Mouse (Mus musculus): ENCODE results near the gene Ctnnal1. TPM values are rescaled to one million over a fixed set of nuclear protein-coding genes. Genes with fewer than 3 reads are reported as not detected.
"Not testable (repeated sequence)": the region's sequence is repeated elsewhere in the genome, so short reads cannot be mapped to it uniquely, and the experiment has no call there.

Gene Ctnnal1
- 10 to 100 TPM; 18.0 to 21.3 (median 20.2) TPM for total RNA-seq (2022)

DNA sequence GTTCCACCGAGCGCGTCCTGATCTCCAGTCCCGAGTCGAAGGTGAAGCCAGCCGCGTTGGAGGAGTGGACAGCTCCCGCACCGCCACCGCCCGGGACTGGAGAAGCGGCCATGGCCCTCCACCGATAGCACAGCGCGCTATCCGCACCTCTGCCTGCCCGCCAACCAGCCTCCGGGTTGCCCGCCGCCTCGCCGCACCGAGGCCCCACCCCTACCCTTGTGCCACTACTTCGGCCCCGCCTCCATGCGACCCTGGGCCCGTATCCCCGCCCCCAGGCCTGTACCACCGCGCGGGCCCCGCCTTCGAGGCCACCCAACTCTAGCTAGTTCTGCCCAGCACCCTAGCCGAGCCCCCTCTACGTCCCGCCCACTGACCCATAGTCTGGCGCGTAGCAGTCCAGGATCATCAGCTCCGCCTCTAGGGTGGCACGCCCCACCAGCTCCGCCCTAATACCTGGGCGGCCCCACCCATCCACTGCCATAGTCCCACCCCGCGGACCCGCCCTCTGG, at the start of gene Ctnnal1:
Gene Ctnnal1, minus strand, starts transcription at position 186 of the 509 bp plus-strand sequence.
- DNase-seq = peak; percentile 93

DNA sequence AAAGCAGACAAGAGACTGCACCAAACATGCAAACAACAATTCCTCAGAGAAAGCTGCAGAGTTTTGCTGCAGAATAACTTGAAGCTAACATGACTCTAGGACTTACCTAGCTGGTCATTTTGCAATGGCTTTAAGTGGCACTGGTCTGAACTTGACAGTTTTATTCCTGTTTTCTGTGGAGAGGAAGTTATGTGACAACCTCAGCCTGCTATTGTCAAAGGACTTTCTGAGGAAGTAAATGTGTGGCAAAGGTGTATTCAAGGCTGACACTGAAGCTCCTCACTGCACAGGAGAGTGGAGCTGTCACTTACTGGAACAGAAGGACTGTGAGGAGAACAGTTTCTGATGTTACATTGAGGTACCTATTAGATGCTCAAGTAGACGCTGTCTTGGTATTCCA, 49.8 kb upstream of the Ctnnal1 start:
- DNase-seq = no peak

DNA sequence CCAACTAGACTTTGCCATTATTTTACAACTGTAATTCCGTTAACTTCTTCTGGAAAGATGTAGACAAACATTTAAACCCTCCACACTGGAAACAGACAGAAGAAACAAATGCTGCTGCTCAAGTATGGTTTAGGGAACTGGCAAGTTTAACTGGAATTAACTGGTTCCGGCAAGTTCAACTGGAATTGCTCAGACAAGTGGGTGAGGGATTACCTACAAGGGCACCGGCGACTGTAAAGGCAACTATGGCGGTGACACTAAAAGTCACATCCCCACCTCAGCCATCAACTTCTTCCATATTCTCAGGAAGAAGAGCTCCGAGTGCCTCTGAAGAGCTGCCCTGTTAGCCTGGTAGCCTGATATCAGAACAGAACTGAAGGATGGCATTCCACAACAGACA, 49.4 kb upstream of the Ctnnal1 start:
- no peak for DNase-seq

DNA sequence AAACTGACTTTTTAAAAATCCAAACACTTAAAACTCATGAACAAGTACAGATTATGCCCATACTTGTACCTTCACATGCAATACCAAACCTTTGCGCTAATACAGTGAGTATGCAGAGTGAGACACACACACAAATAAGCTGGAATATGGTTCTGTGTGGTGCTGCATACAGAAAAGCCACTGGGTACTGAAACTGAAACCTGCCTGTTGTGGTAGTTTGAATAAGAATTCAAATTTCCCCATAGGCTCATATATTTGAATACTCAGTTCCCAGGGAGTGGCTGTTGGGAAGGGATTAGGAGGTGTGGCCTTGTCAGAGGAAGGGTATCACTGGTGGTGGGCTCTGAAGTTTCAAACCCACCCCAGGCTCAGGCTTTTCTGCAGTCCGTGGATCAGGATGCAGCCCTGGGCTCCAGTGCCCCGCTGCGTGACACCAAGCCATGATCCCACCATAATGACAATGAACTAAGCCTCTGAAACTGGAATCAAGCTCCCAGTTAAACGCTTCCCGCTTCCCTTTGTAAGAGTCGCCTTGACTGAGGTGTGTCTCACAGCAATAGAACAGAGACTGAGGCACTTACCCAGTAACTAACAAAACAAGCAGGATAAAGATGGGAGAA, 47.5 kb upstream of the Ctnnal1 start:
- DNase-seq = no peak

DNA sequence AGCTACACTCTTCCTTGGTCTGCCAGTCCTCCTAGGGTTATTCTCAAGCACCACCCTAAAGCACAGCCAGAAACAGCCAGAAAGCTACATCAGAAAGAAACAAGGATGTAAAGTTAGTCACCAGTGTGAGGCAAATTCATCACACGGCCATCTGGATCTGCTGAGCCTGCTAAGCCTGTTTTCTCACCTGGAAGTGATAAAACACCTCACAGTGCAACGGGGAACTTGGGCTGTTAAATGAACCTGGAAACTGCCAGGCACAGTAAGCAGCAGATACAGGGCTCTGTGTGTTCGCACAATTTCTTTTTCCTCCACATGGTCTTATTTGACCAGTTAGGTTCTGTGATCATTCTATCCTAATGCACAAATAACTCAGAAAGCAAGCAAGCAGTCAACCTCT, 44.6 kb upstream of the Ctnnal1 start:
- no peak for DNase-seq

DNA sequence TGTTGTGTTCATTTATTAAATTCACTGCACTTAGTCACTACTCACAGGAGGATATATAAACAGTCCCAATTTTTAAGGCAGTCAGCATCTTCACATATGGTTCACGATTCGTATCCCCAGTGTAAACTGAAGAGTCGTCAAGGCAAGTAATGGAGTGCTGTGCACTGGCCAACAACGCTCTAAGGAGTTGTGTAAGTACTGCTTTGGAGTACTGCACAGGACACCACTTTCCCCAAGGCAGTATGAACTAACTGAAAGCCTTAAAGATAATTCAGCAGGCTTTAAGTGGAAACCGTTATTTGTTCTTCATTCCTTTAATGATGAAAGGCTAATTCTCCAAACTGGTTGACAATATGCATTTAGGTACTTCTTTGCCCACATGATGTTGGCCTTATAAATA, 42.7 kb upstream of the Ctnnal1 start:
- no peak for DNase-seq

DNA sequence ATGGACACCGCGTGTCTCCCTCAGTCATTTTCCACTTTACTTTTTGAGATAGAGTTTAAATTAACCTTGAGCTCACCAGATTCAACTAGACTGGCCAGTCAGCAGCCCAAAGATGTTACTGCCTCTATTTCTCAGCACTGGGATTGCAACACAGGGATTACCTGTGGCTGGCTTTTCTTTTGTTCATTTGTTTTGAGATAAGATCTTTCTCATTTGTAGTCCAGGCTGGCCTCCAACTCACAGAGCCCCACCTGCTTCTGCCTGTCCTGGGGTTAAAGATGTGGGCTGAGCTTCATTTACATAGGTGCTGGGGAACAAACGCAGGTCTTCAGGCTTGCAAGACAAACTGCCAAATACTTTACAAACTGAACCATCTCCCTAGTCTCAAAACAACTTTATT, 41.9 kb upstream of the Ctnnal1 start:
- DNase-seq = no peak

DNA sequence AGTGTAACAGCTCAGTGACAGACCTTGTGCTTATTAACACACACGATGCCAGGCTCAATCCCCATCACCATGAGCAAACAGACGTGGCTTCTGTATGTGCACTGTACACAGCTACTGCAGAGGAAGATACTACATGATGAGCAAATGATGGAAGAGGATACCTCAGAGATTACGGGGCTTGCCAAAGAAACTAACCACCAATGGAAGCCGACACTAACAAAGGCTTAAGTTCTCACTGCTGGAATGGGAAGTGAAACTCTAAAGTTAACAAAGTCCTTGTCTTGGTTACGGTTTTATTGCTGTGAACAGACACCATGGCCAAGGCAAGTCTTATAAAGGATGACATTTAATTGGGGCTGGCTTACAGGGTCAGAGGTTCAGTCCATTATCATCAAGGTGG, 40.5 kb upstream of the Ctnnal1 start:
- DNase-seq = no peak

DNA sequence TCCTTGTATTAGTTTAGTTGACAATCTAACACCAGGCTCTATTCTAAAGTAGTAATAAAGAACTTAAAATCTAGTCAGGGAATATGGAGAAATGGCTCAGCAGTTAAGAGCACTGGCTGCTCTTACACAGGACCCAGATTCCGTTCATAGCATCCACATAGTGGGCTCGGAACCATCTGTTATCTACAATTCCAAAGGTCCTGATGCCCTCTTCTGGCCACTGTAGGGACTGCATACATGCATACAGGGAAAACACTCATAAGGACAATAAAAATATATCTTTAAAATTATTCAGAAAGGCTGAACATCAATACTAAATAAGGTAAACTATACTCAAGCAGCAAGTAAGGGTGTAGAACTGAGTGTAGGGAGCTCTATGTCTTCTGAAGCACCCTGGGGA, 36.7 kb upstream of the Ctnnal1 start:
- no peak for DNase-seq

DNA sequence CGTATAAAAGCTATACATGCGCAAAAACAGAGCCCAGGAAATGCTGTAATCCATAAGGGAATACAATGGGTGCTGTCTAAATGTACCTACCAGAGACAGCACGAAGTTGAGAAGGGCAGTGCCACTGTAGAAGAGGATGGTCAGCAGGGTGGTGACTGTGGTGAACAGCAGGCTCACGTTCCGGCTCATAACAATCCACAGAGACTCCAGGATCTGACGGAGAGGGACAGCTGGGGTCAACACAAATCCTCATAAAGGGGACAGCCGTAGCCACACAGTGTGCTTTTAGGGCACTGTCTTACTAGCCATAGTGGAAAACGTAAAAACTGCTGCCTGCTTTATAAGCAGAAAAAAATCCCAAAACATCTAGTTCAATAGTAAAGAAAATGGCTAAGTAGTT, 34.2 kb upstream of the Ctnnal1 start:
- no peak for DNase-seq

DNA sequence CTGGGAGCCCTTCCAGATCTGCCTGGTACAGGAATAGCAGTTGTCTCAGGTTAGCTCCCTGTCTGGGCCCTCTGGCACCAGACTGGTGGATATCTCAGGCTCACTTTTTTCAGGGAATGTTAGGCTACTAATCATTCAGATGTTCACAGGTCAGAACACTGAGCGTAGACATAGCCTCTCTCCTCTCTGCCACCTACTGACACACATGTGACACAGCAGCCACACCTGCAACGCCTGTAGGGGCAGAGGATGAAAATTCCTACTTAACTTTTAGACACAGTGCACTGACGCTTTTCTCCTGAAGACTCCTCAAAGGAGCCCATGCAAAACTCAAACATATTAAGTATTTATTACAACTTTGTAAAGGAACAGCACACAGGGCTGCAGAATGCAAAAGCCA, 32.5 kb upstream of the Ctnnal1 start:
- no peak for DNase-seq

DNA sequence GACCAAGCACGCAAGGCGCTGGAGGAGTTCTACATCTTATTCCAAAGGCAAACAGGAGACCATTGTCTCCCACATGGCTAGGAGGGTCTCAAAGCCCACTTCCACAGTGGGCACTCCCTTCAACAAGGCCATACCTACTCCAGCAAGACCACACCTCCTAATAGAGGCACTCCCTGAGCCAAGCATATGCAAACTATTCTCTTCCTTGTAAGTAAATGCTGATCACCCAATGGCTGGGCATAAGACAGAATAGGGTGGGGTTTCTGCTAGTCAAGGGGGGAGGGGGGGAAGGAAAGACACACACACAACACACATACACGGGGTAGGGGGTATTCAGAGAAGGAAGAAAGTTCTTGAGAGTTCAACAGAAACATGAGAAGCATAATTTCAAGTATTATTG, 29.2 kb upstream of the Ctnnal1 start:
- DNase-seq = no peak

DNA sequence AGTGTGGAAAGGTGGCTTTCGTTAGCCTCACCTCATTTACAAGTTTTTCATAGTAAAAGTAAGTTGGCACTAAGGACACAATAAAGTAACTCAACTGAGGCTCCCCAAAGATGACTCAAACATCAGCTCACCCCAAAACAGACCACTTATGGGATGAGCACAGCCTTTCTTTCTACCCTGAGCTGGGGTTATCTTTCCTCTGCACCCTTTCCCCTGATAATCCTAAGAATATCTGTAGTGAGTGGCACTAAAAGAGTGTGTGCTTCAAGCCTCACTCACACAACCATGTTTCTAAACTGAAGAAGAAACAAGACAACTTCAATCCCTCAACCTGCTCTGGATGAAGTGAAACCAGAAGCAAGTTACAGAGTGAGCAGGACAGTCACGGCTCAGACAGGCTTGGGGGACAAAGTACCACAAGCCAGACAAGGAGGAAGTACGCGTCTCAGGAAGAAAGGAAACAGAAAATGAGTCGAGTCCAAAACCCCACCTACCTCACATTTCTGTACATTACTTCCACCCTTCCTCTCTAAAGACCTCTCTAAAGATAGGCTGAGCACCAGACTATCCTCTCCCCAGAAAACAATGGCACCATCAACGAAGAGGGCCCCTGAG, 27.6 kb upstream of the Ctnnal1 start:
- no peak for DNase-seq

DNA sequence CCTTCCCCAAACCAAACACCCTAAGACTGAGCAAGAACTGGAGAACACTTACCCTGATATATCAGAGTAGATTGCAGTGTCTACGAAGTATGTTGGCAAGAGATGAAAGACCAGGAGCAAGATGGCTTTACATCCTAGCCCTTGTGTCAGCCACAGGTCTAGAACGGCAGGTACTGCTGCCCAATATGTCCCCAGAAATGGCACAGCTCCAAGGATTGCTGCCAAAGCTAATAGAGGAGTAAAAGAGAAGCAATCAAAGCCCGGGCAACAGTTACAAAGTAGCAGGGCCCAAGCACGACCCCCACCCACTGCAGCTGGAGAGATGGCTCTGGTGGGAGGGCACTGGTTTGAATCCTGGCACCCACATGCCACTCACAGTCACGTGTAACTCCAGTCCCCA, 23.5 kb upstream of the Ctnnal1 start:
- no peak for DNase-seq

DNA sequence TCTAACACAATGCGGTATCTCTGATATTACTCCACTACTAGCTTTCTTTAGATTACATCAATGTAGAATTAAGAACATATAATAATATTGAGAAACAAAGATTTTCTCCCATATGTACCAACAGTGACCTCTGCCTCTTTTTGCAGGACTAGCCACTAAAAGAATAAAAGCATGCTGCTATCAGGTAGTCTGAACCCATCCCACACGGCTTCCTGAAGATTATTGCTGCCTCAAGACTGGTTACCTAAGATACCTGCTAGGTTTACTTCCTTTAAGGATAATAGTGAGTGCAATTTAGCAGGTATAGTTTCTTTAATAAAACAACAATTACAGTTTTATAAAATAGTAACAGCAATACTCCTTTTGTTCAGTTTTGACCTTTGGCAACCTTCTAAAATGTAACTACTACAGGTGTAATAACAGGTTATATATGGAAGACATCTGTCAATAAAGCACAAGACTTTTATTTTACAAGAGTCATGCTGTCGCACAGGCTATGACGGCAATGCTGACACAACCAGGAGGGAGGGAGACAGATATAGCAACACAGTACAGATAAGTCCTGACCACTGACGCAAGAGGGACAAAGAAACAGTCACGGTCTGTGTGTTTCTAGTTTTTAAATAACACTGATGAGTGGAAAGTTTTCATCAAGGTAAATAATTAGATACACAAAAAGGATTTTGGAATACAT, 21.4 kb upstream of the Ctnnal1 start:
- DNase-seq = no peak

DNA sequence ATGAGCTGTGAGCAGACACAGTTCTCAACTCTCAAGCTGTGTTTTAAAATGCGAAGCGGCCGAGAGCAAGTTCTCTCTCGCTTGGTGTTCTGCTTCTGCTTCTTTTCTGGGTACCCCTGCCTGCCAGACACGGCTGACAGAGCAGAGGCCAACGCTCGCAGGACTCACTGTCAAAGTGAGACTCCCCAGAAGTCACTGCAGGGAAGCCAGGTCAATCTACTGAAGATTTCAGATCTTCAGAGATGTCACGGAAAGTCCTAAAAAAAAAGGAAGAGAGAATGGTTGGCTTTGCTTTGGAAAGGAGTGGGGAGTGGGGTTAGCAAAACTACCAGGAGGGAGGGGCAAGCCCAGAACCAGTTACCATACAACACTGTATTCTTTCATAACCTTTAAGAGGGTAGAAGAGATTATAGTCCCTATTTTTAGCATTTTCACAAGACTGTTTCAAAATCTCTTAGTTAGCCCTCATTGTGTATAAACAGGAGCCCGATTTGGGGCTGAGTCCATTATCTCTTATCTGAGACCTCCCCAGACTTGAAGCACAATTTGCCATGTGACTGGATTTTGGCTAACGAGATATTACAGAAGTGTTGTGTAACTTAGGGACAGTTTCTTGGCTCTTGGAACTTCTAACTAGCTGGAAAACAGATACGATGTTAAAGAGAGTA, 15.2 kb upstream of the Ctnnal1 start:
- DNase-seq = no peak

DNA sequence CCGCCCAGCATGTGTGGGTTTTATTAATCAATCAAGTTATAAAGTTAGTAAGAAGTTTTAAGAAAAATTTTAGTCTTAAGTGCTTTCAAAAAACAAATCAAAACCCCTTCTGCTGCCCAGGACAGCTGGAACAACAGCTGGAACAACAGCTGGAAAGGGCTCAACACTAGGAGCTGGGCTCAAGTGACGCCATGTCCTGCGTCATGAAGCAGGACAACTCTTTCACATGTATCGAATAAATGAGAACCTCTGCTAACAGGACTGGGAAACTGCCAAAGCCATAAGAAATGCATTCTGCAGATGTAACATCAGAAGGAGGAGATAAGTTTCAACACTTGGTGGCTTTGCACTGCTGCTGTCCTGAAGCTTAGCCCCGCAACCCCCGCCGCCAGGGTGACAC, 14.0 kb upstream of the Ctnnal1 start:
- DNase-seq = no peak

DNA sequence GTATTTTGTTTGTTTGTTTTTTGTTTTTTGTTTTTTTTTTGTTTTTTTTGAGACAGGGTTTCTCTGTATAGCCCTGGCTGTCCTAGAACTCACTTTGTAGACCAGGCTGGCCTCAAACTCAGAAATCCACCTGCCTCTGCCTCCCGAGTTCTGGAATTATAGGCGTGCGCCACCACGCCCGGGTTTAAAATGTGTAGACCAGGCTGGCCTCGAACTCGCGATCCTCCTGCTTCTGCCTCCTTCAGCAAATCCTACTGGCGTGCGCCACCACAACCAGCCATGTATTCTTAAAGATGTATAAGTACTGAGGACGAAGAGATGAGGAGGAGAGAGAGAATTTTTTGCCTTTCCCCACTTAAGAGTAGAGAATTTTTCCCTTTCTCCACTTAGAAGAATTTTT, 5.6 kb upstream of the Ctnnal1 start:
- not testable (repeated sequence) for DNase-seq

DNA sequence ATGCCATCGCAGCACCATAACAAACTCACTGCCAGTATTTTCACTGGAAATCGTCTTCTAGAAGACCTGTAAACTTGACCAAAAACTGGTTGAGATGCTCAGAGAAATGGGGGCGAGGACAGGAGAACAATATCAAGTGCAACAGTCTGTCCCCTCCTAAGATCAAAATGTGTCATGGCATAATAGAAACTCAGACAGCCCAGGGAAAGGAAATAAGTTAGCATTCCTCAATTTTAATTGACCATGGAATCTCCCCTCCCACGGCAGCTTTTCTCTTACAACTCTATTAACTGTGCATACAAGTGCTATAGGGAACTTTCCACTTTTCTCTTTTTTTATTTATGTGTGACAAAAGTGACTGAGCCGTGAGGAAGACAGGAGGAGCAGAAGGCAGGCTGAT, 2.8 kb upstream of the Ctnnal1 start:
- DNase-seq = no peak

DNA sequence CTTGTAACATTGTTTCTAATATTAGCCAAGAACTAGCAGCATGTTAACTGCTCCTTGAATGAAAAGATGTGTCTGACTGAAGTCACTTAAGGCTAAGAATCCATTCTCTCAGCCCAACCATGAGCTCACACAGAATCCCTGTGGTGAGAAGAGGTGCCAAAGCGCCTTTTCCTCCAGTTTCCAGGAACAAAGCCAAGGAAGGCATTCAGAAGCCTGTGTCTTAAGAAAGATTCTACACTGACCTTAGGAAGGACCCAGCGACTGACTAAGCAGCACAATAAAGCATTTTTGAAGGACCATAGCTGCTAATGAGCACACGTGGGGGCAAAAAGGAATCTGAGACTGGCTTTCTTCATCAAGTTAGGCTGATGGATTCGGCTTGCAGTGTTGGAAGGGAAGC, 983 bp upstream of the Ctnnal1 start:
- DNase-seq = no peak

DNA sequence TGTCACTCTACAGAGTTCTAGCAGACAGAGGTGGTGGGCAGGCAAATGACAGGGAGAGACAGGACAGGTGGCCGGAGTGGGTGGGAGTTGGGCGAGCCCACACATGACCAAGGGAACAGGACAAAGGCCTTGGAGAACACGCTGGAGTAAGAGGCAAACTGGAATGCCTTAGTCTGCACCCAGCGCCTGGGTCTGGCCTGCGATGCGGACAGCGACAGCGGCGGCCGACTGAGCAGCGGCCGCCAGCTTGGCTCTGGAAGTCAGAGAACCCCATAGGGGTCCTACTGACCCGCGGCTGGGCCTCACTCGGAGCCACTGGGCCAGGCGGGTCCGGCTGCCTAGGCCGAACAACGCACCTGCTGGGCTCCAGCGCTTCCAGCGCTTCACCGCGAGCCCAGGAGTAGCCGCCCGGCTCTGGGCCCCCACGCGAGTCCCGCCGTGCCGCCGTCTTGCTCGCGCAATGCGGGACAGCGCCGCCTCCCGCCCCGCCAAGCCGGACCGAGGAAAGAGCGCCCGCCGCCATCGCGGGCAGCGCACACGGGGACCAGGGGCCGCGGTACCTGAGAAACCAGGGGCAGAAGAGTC, 479 bp downstream of the Ctnnal1 start:
- DNase-seq = peak; percentile 28

DNA sequence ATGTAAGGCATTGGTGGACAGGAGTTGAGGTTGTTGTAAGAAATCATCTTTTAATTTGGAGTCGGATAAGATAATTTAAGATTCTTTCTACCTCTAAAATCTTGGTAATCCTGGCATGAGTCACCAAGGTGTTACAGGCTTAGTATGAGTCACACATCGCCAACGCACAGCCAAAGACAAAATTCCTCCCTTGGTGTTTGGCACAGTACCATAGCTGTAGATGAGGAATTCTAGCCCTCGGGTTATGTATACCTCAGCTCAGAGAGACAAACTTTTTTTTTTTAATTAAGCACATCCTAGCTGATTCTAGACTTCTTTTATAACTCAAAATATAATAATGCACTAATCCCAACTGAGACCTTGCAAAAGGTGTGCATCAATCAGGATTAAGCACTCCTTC, 972 bp downstream of the Ctnnal1 start:
- no peak for DNase-seq

DNA sequence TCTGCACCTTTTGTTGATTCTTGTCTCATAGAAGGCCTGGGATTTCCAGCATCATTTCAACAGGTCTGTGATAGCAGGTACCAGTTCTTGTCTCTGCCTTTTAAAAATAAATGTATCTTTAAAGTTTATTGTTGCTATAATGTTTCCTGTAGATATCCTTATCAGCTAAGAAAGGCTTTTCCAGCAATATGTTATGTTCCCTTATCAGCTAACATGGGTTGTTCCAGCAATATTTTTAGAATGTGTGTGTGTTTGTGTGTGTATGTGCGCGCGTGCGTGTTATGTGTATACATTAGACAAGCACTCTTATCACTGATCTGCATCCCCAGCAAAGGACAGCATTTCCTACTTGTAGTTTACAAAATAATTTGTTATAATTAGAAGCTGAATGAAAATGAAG, 3.4 kb downstream of the Ctnnal1 start:
- DNase-seq = no peak

All from adrenal gland, adult 8-10 months (tissue).